Mouse (Mus musculus) erythroblast, embryonic 14.5 days (primary cell): Measurements from ENCODE around the gene Zfp1.

Source experiments
- GATA1 ChIP-seq: IDR thresholded peaks from 2 replicates; pipeline ENCODE4 v1.6.1; 2012; ENCODE audit warnings: low read length, inconsistent platforms, mixed read lengths
- TAL1 ChIP-seq: IDR thresholded peaks from 3 replicates; pipeline ENCODE4 v1.6.1; 2012; ENCODE audit warnings: low read length, inconsistent platforms, mixed read lengths

- TF ChIP-seq TAL1 (no peak), GATA1 (no peak)
These were observed 74.7 kb downstream of the Zfp1 start for GRCm38 (mm10) chr8:111717866-111718265.
